Mouse (Mus musculus) spleen, adult 2 months (tissue): ENCODE data around the gene Lrrn2.

ENCODE experiments used
- CTCF ChIP-seq: fragments of 200-500 bp; IDR thresholded peaks from 2 replicates; pipeline ENCODE4 v1.5.1; 2011; ENCODE audit warnings: mild to moderate bottlenecking, inconsistent platforms; ENCODE audit not compliant: insufficient read depth, insufficient read length, insufficient replicate concordance; ENCODE audit errors: extremely low read depth
- POLR2A ChIP-seq: fragments of 200-500 bp; IDR thresholded peaks from 2 replicates; pipeline ENCODE4 v1.6.1; 2011; ENCODE audit warnings: low read depth, low read length, inconsistent platforms

DNA sequence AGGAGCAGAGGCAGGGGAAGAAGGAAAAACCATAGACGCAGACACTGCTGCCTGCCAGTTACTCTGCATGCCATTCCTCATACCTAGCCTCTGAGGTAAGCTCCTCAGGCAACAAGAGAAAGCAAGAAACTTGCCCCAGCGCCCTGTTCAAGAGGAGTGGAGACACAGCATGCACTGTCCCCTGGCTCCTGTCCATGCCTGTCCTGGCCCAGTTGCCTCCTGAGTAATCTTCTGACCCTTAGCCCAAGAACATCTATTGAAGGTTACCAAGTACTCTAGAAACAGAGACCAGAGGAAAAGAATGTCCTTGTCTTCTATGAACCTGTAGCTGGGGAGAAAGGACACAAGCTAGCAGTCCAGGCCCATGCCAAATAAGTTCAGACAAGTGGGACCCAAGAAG, 15.9 kb upstream of the Lrrn2 start:
- no peak for TF ChIP-seq POLR2A
- TF ChIP-seq CTCF, result no peak
